Mouse (Mus musculus) testis, postnatal 10 days (tissue): Measurements from ENCODE around the gene Dedd.
"Not testable (repeated sequence)": the region's sequence is repeated elsewhere in the genome, so short reads cannot be mapped to it uniquely, and the experiment has no call there.

Experiments
- DNase-seq: peaks from one replicate; pipeline ENCODE4 v3.0.0; 2021; ENCODE audit warnings: low spot score

Dedd gene

GRCm38 (mm10) chr1:171319748-171320147 is 9.2 kb upstream of the Dedd start:
- no peak for DNase-seq

GRCm38 (mm10) chr1:171320151-171320550 is 8.8 kb upstream of the Dedd start:
- no peak for DNase-seq

- DNase-seq = no peak
These were observed 7.5 kb upstream of the Dedd start for GRCm38 (mm10) chr1:171321415-171321814.

- no peak for DNase-seq
These were observed 6.9 kb upstream of the Dedd start for GRCm38 (mm10) chr1:171322012-171322411.

GRCm38 (mm10) chr1:171325571-171325970 is 3.4 kb upstream of the Dedd start:
- no peak for DNase-seq

GRCm38 (mm10) chr1:171326588-171326987 is 2.4 kb upstream of the Dedd start:
- not testable (repeated sequence) for DNase-seq

- DNase-seq = no peak
These were observed 701 bp upstream of the Dedd start for GRCm38 (mm10) chr1:171328244-171328643.

- peak; percentile 86 for DNase-seq
These were observed 679 bp downstream of the Dedd start for GRCm38 (mm10) chr1:171329433-171330215.

GRCm38 (mm10) chr1:171330216-171330560 is 1.2 kb downstream of the Dedd start:
- no peak for DNase-seq

- no peak for DNase-seq
These were observed 13.6 kb downstream of the Dedd start for GRCm38 (mm10) chr1:171342262-171343207.

GRCm38 (mm10) chr1:171343922-171344677 is 15.2 kb downstream of the Dedd start:
- peak; percentile 70 for DNase-seq

- DNase-seq = no peak
These were observed 15.8 kb downstream of the Dedd start for GRCm38 (mm10) chr1:171344715-171345114.

GRCm38 (mm10) chr1:171345225-171346094 is 16.5 kb downstream of the Dedd start, which contains the start of the genes Nit1 and Pfdn2:
Gene Nit1 (minus strand): TSS chr1:171345646.
Gene Pfdn2 (plus strand): TSS chr1:171345670.
- DNase-seq = peak; percentile 93

- no peak for DNase-seq
These were observed 17.1 kb downstream of the Dedd start for GRCm38 (mm10) chr1:171346095-171346450.

GRCm38 (mm10) chr1:171348665-171349064 is 19.7 kb downstream of the Dedd start:
- DNase-seq = no peak

GRCm38 (mm10) chr1:171349210-171349609 is 20.3 kb downstream of the Dedd start:
- DNase-seq = no peak

GRCm38 (mm10) chr1:171355812-171356340 is 26.9 kb downstream of the Dedd start:
- peak; percentile 55 for DNase-seq

GRCm38 (mm10) chr1:171356814-171357213 is 27.9 kb downstream of the Dedd start:
- DNase-seq = no peak

- no peak for DNase-seq
These were observed 29.5 kb downstream of the Dedd start for GRCm38 (mm10) chr1:171358421-171358820.

GRCm38 (mm10) chr1:171360253-171360652 is 31.3 kb downstream of the Dedd start:
- peak; percentile 59 for DNase-seq

GRCm38 (mm10) chr1:171360656-171361055 is 31.7 kb downstream of the Dedd start, which contains the start of gene Klhdc9:
Gene Klhdc9 (minus strand): TSS chr1:171360798.
- DNase-seq = peak; percentile 92
